Mouse (Mus musculus) erythroblast, embryonic 14.5 days (primary cell): Measurements from ENCODE around the gene Zfp768. TPM values are rescaled to one million over a fixed set of nuclear protein-coding genes. Genes with fewer than 3 reads are reported as not detected.
A peak's percentile ranks its signal among the peaks of the same experiment; 100 is the strongest.
"Not testable (repeated sequence)": the region's sequence is repeated elsewhere in the genome, so short reads cannot be mapped to it uniquely, and the experiment has no call there.

ENCODE experiments used
- H3K27me3 ChIP-seq: 2 replicates; pipeline ENCODE4 v1.6.1; 2012; ENCODE audit warnings: inconsistent platforms; ENCODE audit not compliant: control insufficient read depth
- H3K36me3 ChIP-seq: 2 replicates; pipeline ENCODE4 v1.6.1; 2012; ENCODE audit warnings: mild to moderate bottlenecking, inconsistent platforms; ENCODE audit not compliant: control insufficient read depth
- H3K4me1 ChIP-seq: 2 replicates; pipeline ENCODE4 v1.6.1; 2012; ENCODE audit warnings: inconsistent platforms; ENCODE audit not compliant: control insufficient read depth
- H3K4me3 ChIP-seq: replicated peaks from 2 replicates; pipeline ENCODE3; 2012; ENCODE audit warnings: moderate library complexity, mild to moderate bottlenecking, inconsistent platforms
- H3K9me3 ChIP-seq: 2 replicates; pipeline ENCODE4 v1.6.1; 2012; ENCODE audit warnings: low read length, inconsistent platforms, mixed read lengths; ENCODE audit not compliant: control insufficient read depth
- GATA1 ChIP-seq: IDR thresholded peaks from 2 replicates; pipeline ENCODE4 v1.6.1; 2012; ENCODE audit warnings: low read length, inconsistent platforms, mixed read lengths
- TAL1 ChIP-seq: IDR thresholded peaks from 3 replicates; pipeline ENCODE4 v1.6.1; 2012; ENCODE audit warnings: low read length, inconsistent platforms, mixed read lengths
- polyA plus RNA-seq: library from polyadenylated mRNA; stranded (reverse); fragments of >175 nt; gene quantifications from 2 replicates; pipeline ENCODE4 v1.2.3, GENCODE M21; 2012

The Zfp768 gene
- polyA plus RNA-seq, 1 experiment = 0.17 TPM

DNA sequence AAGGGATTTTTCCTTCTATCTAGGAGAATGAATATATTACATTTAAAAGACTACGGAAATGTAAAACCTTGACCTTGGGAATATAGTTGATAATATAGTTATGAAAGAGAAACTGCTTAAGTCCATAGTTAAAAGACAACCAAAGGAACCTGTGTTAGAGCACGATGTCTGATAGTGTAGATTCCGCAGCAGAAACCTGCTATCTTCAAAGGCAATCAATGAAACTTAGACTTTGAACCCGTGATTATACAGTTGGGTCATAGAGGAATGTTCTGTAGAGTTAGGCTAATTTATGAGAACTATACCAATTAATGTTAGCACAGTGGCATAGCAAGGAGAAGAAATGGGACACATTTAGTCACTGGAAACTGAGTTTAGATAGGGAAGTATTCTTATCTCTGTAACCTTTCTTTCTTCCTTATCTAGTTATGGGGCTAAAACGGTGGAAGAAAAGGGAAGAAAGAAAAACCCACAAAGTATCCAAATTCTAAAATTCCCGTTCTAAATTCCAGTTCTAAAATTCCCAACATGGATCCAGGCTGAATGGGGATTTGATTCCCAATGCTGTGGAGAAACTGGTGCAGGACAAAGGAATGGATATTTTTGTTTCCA, 33.0 kb upstream of the Zfp768 start:
- Histone ChIP-seq H3K9me3 (peaks cover 8% of the 10 kb centered on the region), H3K4me3 (no peak overlapping the region), H3K4me1 (peaks cover 27% of the 10 kb centered on the region), H3K27me3 (no peaks in the 10 kb centered on the region), H3K36me3 (peaks cover 14% of the 10 kb centered on the region)
- TF ChIP-seq TAL1 = no peak
- TF ChIP-seq GATA1 = no peak

DNA sequence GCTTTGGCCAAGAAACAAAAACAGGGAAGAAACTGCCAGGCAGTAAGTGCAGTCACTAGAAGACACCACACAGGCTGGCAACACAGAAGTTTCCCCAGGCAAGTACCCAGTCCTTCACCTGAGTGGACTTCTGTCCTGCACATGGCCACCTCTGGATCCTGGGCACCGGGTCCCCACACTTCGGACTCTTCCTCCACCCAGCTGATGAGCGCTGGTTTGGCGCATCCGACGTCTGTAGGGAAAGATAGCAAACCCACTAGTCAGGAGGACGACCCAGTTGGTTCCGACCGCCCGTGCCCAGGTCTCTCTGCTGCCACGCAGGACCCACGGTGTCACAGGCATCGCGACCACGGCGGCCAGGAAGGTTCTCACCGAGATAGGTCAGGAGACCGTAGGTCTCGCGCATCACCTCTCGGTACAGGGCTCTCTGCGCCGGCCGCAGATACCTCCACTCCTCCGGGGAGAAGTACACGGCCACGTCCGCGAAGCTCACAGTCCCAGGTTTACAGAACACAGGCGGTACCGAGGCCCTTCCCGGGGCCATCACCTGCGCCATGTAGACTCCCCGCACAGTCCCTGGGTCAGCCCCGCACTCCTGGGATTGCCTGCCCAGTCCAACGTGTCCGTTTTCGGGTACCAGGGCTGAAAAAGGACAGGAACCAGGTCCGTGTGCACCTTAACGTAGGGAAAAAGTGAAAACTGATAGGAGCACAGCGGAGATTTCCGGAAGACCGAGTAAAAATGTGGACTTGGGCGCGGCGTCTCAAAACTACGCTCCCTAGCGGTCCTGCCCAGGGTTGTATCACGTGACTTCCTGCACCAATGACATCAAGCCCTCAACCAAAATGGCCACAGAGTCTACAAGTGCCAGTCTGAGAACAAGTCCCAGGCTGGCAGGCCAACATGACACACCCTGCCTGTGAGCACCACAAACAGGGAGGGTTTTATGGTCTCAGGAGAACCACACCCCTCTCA, 30.2 kb upstream of the Zfp768 start, which contains the start of gene Zfp747:
Zfp747 (minus strand) TSS at position 780 of the 975 bp plus-strand sequence.
- Histone ChIP-seq H3K36me3 (peaks cover 10% of the 10 kb centered on the region), H3K4me1 (peaks cover 32% of the 10 kb centered on the region), H3K4me3 (peak within 1 kb of the TSS; percentile 91)
- H3K9me3 ChIP-seq, H3K27me3 ChIP-seq: not testable (repeated sequence)

DNA sequence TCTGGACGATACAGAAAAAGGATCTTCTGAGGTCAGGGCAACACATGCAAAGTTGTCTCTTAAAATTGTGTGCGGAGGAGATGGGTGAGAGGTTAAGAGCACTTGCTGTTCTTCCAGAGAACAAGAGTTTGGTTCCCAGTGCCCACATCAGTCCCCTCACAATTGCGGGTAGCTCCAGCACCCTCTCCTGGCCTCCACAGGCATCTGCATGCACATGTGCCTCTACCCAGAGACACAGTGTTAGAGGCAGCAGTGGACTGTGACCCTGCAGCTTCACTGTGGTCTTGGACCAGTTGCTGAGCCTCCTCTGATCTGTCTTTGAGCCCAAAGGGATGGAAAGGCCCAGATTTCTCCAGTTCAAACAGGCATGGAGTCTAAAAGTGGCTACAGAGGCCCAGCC, 26.5 kb upstream of the Zfp768 start:
- H3K4me3 ChIP-seq, H3K9me3 ChIP-seq, H3K27me3 ChIP-seq: not testable (repeated sequence)
- Histone ChIP-seq H3K4me1 (peaks cover 23% of the 10 kb centered on the region), H3K36me3 (peaks cover 10% of the 10 kb centered on the region)

DNA sequence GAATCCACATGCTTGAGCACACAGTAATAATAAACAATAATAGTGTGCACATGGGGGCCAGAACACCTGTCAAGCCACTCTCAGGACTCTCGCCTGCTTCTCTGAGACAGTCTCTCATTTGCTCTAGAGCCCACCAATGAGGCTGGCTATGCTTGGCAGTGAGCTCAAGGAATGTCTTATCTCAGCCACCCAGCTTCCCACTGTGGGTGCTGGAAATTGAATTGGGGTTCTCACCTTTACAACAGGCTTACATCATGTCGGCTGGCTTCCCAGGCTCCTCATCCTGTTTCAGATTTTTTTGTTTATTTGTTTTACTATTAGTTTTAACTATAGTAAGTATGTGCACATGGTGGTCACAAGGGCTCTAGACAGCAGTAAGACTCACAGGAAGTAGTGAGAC, 25.8 kb upstream of the Zfp768 start:
- H3K4me3 ChIP-seq = no peak overlapping the region
- peaks cover 4% of the 10 kb centered on the region; the same call in 1 of the 2 replicates for H3K9me3 ChIP-seq
- no peaks in the 10 kb centered on the region for H3K27me3 ChIP-seq
- H3K4me1 ChIP-seq = peaks cover 20% of the 10 kb centered on the region
- peaks cover 10% of the 10 kb centered on the region for H3K36me3 ChIP-seq
- TF ChIP-seq GATA1 (no peak), TAL1 (no peak)

DNA sequence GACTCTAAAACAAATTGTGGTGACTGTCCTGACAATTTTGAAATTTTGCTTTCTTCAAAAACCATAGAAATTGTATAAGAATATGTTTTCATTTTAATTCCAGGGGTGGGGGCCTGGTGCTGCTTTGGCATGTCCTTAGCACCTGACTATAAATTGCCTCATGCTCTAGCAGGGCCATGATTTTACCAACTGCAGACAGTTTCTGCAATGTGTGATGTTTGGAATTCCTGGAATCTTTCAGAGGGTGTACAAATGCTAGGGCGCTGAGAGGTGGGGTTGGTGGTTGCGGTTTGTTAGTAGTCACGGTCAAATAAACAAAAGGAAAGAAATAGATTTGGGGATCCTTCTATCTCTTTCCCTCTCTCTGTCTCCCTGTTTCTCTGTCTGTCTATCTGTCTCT, 20.9 kb upstream of the Zfp768 start:
- Histone ChIP-seq H3K4me1 (peaks cover 11% of the 10 kb centered on the region), H3K27me3 (peaks cover 29% of the 10 kb centered on the region), H3K4me3 (no peak overlapping the region), H3K36me3 (no peaks in the 10 kb centered on the region), H3K9me3 (no peaks in the 10 kb centered on the region)
- TF ChIP-seq TAL1 = no peak
- no peak for TF ChIP-seq GATA1

DNA sequence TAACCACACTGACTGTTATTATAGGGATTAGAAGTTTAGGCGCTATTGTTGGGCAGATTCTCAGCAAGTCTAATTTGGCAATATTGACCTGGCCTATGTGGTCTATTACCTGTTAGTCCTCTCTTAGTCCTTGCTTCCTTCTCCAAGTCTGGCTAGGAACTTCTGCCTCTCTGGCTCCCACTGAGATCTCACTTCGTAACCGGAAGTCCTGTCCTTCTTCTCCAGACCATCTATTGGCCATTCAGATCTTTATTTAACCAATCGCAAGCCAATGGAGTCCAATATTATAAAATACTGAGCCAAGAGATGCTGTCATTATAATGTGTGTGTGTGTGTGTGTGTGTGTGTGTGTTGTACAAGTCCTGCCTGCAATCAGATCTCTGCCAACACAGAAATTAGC, 18.8 kb upstream of the Zfp768 start:
- TF ChIP-seq GATA1 = no peak
- no peak for TF ChIP-seq TAL1
- no peaks in the 10 kb centered on the region for H3K9me3 ChIP-seq
- peaks cover 41% of the 10 kb centered on the region for H3K27me3 ChIP-seq
- H3K36me3 ChIP-seq = no peaks in the 10 kb centered on the region
- H3K4me3 ChIP-seq = no peak overlapping the region
- H3K4me1 ChIP-seq = peaks cover 10% of the 10 kb centered on the region

DNA sequence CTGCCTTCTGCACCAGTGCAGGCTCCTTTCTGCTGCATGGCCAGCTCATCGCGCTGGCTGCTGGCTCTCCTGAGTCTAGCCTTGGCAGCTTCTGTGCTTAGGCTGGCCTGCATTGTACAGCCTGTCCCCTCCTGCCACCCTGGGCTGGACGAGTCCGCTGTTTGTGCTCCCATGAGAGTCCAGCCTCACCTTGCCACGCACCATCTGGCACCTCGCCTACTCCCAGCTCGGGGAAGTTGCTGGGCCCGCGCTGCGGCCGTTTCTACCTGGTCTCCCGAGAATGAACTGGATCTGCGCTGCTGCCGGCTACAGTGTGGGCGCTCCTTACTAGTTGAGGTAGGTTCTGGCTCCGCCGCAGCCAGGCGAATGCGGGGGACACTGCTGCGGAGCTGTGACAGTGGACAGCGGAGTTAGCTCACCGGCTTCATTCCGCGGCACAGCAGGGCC, 18.1 kb upstream of the Zfp768 start:
- H3K27me3 ChIP-seq = peaks cover 43% of the 10 kb centered on the region
- peaks cover 10% of the 10 kb centered on the region for H3K4me1 ChIP-seq
- H3K9me3 ChIP-seq = no peaks in the 10 kb centered on the region
- H3K4me3 ChIP-seq = peak overlapping the region; percentile 14
- no peaks in the 10 kb centered on the region for H3K36me3 ChIP-seq
- no peak for TF ChIP-seq GATA1
- no peak for TF ChIP-seq TAL1

DNA sequence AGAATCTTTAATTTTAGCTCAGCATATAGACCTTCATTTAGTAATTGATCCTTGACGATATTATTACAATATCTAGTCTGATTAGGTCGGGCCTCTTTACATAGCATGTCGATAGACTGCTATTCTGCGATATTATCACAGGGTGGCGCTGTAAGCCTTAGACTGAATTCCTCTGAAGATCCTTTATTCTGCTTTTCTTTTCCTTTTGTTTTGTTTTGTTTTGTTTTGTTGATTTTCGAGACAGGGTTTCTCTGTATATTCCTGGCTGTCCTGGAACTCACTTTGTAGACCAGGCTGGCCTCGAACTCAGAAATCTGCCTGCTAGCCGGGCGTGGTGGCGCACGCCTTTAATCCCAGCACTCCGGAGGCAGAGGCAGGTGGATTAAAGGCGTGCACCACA, 17.0 kb upstream of the Zfp768 start:
- H3K27me3 ChIP-seq = peaks cover 51% of the 10 kb centered on the region
- H3K4me1 ChIP-seq, H3K4me3 ChIP-seq, H3K36me3 ChIP-seq, H3K9me3 ChIP-seq: not testable (repeated sequence)

DNA sequence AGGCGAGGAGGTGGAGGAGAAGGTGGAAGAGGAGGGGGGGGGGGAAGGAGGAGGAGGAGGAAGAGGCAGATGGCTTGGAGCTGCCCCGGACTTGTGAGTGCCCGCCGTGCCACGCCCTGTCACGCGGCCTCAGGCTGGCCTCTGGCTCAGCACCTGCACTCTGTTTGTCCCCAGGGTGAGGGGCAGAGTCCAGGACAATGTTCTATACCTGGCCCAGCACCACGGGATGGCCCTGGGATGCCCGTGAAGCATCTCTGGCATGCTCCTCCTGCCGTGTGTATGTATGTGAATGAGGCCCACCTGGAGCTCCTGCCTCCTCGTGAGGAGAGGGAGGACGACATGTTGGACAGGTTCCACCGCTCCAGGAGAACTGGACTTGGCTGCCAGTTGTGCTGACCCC, 16.1 kb upstream of the Zfp768 start:
- no peaks in the 10 kb centered on the region for H3K36me3 ChIP-seq
- no peaks in the 10 kb centered on the region for H3K9me3 ChIP-seq
- peaks cover 51% of the 10 kb centered on the region for H3K27me3 ChIP-seq
- H3K4me3 ChIP-seq = no peak overlapping the region
- peaks cover 10% of the 10 kb centered on the region for H3K4me1 ChIP-seq
- no peak for TF ChIP-seq GATA1
